Mouse (Mus musculus) brain, adult 10 weeks (tissue): ENCODE results near the gene Zfp568. TPM values are rescaled to one million over a fixed set of nuclear protein-coding genes. Genes with fewer than 3 reads are reported as not detected.

Experiments
- polyA plus RNA-seq: library from polyadenylated mRNA; stranded (reverse); fragments of 350-450 nt; fragmentation: Illumina TruSeq; extraction: RNeasy Lipid Tissue Mini Kit (QIAGEN cat#74804); gene quantifications from one replicate; pipeline ENCODE4 v1.2.3, GENCODE M21; 2015; ENCODE audit warnings: low read depth, low replicate concordance

The Zfp568 gene
- 1.8 TPM for polyA plus RNA-seq

GRCm38 (mm10) chr7:29983690-29984380, at the start of gene Zfp568:
Gene Zfp568 (plus strand): TSS chr7:29983955.

GRCm38 (mm10) chr7:29953513-29954401, 30.0 kb upstream of the Zfp568 start, which contains the start of gene Zfp74:
Gene Zfp74 (minus strand): TSS chr7:29954089.

GRCm38 (mm10) chr7:30050882-30051548, 67.3 kb downstream of the Zfp568 start, which contains the start of gene Zfp14:
Gene Zfp14 (minus strand): TSS chr7:30051380.

GRCm38 (mm10) chr7:30072146-30073028, 88.6 kb downstream of the Zfp568 start, which contains the start of gene Zfp82:
Gene Zfp82 (minus strand): TSS chr7:30072900.

Other genes with a start within 250 kb of the Zfp568 start
- 8.2 TPM for gene Zfp84, start 215.4 kb upstream of the Zfp568 start, polyA plus RNA-seq
- 9.1 TPM for gene Zfp30, start 200.0 kb upstream of the Zfp568 start, polyA plus RNA-seq
- gene Zfp790, start 167.8 kb upstream of the Zfp568 start, polyA plus RNA-seq: 10.1 TPM
- 16.6 TPM for gene Zfp940, start 130.3 kb upstream of the Zfp568 start, polyA plus RNA-seq
- 20.0 TPM for gene Zfp420, start 124.0 kb upstream of the Zfp568 start, polyA plus RNA-seq
- gene Zfp27, start 77.4 kb upstream of the Zfp568 start, polyA plus RNA-seq: 16.2 TPM
- gene Zfp383, start 75.7 kb upstream of the Zfp568 start, polyA plus RNA-seq: 13.4 TPM
- 11.1 TPM for gene Zfp74, start 29.9 kb upstream of the Zfp568 start, polyA plus RNA-seq
- 16.0 TPM for gene Zfp14, start 67.4 kb downstream of the Zfp568 start, polyA plus RNA-seq
- 5.0 TPM for gene Zfp82, start 88.9 kb downstream of the Zfp568 start, polyA plus RNA-seq
- gene Gm26920, start 106.5 kb downstream of the Zfp568 start, polyA plus RNA-seq: 0.83 TPM
- 7.6 TPM for gene Zfp566, start 106.6 kb downstream of the Zfp568 start, polyA plus RNA-seq
- gene Zfp260, start 110.8 kb downstream of the Zfp568 start, polyA plus RNA-seq: 67.4 TPM
- gene Zfp382, start 138.0 kb downstream of the Zfp568 start, polyA plus RNA-seq: 13.2 TPM
- gene Zfp146, start 185.8 kb downstream of the Zfp568 start, polyA plus RNA-seq: 38.1 TPM
- gene Cox7a1, start 200.2 kb downstream of the Zfp568 start, polyA plus RNA-seq: 10.0 TPM
- 226 TPM for gene Capns1, start 214.9 kb downstream of the Zfp568 start, polyA plus RNA-seq
- gene Polr2i, start 248.0 kb downstream of the Zfp568 start, polyA plus RNA-seq: 79.0 TPM
- gene Tbcb, start 248.3 kb downstream of the Zfp568 start, polyA plus RNA-seq: 168 TPM